In the genomic region with DNA sequence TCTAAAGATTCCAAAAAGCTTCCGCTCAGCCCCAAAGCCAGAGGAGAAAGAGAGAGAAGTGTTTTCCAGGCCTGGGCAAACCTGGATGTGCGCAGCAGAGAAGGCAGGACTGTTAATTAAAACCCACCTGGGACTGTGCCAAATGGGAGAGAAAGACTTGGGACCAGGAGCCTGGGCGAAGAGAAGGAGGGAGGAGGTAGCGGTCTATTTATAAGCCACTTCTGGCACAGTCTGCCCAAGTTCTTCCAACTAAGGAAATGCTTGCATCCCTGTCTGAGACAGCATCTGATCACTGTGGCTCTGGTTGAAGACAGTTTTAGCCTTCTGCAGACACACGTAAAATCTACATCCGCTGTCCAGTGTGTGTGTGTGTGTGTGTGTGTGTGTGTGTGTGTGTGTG, we compare ENCODE assay signal across 8 mouse cellular contexts.
A peak's percentile ranks its signal among the peaks of the same experiment; 100 is the strongest.
DNase-seq lines count a peak whose midpoint lies in the region; ATAC-seq lines count a peak whose summit lies in the region.

No protein-coding gene starts in this region.

- H3K9me3 ChIP-seq in forebrain, embryonic 16.5 days (ENCODE audit: control insufficient read depth, low read length): no peaks in the 10 kb centered on the region
- no peaks in the 10 kb centered on the region for H3K9me3 ChIP-seq in forebrain, embryonic 13.5 days (replicated peaks)
- no peaks in the 10 kb centered on the region for H3K9me3 ChIP-seq in stomach, embryonic 14.5 days (ENCODE audit: control insufficient read depth, low read depth, low read length)

- H3K36me3 ChIP-seq in forebrain, embryonic 16.5 days (ENCODE audit: control insufficient read depth, insufficient read depth): no peaks in the 10 kb centered on the region
- H3K36me3 ChIP-seq in forebrain, embryonic 13.5 days (ENCODE audit: poor library complexity, severe bottlenecking): no peaks in the 10 kb centered on the region
- no peaks in the 10 kb centered on the region for H3K36me3 ChIP-seq in stomach, embryonic 14.5 days (ENCODE audit: control insufficient read depth, insufficient read depth, low read length)

- no peaks in the 10 kb centered on the region for H3K27me3 ChIP-seq in forebrain, embryonic 16.5 days (replicated peaks; ENCODE audit: control insufficient read depth, insufficient read depth, low read length)
- no peaks in the 10 kb centered on the region for H3K27me3 ChIP-seq in forebrain, embryonic 13.5 days
- no peaks in the 10 kb centered on the region for H3K27me3 ChIP-seq in stomach, embryonic 14.5 days (ENCODE audit: control insufficient read depth, insufficient read depth, low read length)

- H3K9ac ChIP-seq in forebrain, embryonic 16.5 days (replicated peaks; ENCODE audit: low read depth, low read length): no peak overlapping the region
- H3K9ac ChIP-seq in forebrain, embryonic 13.5 days: no peak overlapping the region
- H3K9ac ChIP-seq in stomach, embryonic 14.5 days (replicated peaks; ENCODE audit: low read depth, low read length): no peak overlapping the region

- peaks cover 19% of the 10 kb centered on the region for H3K4me1 ChIP-seq in forebrain, embryonic 16.5 days (replicated peaks; ENCODE audit: control insufficient read depth, insufficient read depth, low read length)
- H3K4me1 ChIP-seq in forebrain, embryonic 13.5 days: peaks cover 17% of the 10 kb centered on the region
- H3K4me1 ChIP-seq in stomach, embryonic 14.5 days (ENCODE audit: control insufficient read depth, insufficient read depth, low read length): no peaks in the 10 kb centered on the region

- H3K4me2 ChIP-seq in forebrain, embryonic 16.5 days (ENCODE audit: low read length): no peak overlapping the region
- no peak overlapping the region for H3K4me2 ChIP-seq in forebrain, embryonic 13.5 days
- H3K4me2 ChIP-seq in stomach, embryonic 14.5 days (replicated peaks; ENCODE audit: low read depth, low read length): no peak overlapping the region

- DNase-seq in lung, postnatal 10 days: peak; percentile 25
- no peak for DNase-seq in lung, postnatal 25 days (ENCODE audit: low spot score)
- peak; percentile 32 to 71 for DNase-seq in layer of hippocampus, postnatal 14 days (ENCODE audit: low spot score in 2 of 2)
- no peak for DNase-seq in neural tube, embryonic 10.5 days (ENCODE audit: extremely low spot score, low spot score)

- 0 out of 2 replicates have a peak overlapping the region, but pooled peaks have one; percentile 0 for H3K27ac ChIP-seq in forebrain, embryonic 16.5 days (ENCODE audit: low read length)
- H3K27ac ChIP-seq in forebrain, embryonic 13.5 days: no peak overlapping the region; the same call in none of the 2 replicates
- peak overlapping the region; percentile 17; the same call in 1 of the 2 replicates for H3K27ac ChIP-seq in stomach, embryonic 14.5 days (ENCODE audit: low read length)

- WGBS in forebrain, embryonic 16.5 days: 43% methylated on average over 6 of the region's 6 CpGs
- WGBS in forebrain, embryonic 13.5 days: 69% methylated on average over 6 of the region's 6 CpGs
- 58% methylated on average over 6 of the region's 6 CpGs for WGBS in stomach, embryonic 14.5 days

- no peak overlapping the region for H3K4me3 ChIP-seq in forebrain, embryonic 16.5 days (replicated peaks; ENCODE audit: low read length)
- H3K4me3 ChIP-seq in forebrain, embryonic 13.5 days: no peak overlapping the region
- H3K4me3 ChIP-seq in stomach, embryonic 14.5 days (ENCODE audit: low read depth, low read length): no peak overlapping the region

- ATAC-seq in forebrain, embryonic 16.5 days: peak; percentile 56
- no peak for ATAC-seq in forebrain, embryonic 13.5 days
- ATAC-seq in stomach, embryonic 14.5 days (ENCODE audit: insufficient number of reproducible peaks, insufficient read depth, low FRiP score, low read depth): no peak
- ATAC-seq in granulocyte monocyte progenitor cell, adult 5-6 weeks (replicated peaks; ENCODE audit: poor library complexity, severe bottlenecking): no peak

Comparison
In these comparisons a context has a peak if more than half of its experiments do, and no peak if none do; other contexts are left out.
1. DNase-seq: peak in lung, postnatal 10 days (single experiment) and layer of hippocampus, postnatal 14 days (2 of 2); none in lung, postnatal 25 days (single experiment) and neural tube, embryonic 10.5 days (single experiment).